Mouse (Mus musculus): Measurements from ENCODE around the gene Ccdc136.

Gene Ccdc136

DNA sequence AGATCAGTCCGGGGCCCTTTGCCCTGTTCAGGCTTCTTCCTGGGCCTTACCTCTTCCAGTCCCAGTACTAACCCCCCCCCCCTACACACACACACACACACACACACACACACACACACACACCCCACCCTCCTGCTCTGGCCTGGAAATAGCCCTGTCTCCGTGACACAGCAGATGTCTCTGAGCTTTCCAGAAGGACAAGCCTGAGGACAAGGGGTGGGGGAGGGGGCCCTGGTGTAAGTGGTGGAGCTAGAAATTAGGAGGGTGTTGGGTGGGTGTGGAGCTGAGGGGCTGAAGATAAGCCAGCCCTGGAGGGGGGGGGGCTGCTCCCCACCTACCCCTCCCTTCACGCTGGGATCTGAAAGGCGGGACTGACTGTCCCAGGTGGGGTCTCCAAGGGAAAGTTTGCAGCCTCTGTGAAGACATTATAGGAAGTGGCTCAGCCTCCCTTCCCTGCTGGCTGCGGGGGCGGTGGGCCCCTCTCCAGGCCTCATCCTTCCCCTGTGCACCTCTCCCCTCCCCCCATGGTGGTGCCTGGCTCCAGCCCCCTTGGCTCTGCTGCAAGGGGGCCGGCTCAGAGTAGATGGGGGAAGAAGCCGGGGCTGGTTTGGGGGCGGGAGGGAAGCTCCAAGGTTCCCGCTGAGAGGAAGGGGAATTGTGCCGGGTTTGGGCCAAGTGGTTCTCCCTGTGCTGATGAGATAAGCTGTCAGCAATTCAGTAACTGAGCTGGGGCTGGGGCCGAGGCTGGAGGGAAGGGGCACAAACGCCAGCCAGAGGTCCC lies 39.0 kb downstream of the Ccdc136 start:
- intact Hi-C loops (cut with DNase I) = no loop called here

DNA sequence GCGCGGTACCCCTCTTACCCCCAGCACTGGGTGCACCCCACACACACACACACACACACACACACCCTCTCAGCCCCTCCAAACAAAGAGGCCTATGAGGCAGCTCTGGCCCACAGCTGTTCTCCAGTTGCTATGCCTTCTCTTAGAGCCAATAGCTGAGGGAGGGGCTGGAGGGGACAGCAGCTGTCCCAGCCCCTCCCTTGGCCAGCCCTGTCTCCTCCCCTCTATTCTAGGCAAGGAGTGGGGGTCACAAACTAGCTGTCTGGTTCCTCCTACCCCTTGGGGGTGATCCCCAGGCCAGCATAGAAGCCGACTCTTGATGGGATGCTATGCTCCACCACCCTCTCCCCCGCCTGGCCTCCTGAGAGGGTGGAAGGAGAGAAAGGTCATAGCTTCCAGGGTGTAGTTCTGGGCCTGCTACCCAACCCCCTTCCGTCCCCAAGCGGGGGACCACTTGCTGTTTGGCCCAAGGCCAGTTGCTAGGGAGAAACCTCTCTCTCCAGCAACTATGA lies 39.9 kb downstream of the Ccdc136 start:
- intact Hi-C loops (cut with DNase I) = no loop called here

DNA sequence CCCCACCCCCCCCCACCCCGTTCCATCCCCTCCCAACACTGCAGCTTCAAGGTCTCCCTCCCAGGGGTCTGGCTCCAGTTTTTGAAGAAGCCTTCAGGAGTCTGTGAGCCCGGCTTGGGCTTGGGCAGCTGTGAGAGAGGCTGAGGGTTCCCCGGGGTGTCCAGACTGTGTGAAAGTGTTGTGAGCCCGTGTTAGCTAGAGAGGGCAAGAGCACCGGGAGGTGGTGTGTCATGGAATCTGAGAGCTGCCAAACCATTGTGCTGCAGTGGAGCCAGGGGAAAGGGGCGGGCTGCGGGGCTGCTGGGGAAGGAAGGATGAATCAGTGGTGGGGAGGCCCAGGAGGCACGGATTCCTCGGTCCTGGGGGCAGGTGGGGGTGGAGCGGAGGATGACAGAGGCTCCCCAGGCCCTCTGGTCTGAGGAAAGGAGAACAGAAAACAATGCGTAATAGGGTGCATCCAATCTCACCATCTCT lies 40.4 kb downstream of the Ccdc136 start:
- intact Hi-C loops (cut with DNase I) = no loop called here

DNA sequence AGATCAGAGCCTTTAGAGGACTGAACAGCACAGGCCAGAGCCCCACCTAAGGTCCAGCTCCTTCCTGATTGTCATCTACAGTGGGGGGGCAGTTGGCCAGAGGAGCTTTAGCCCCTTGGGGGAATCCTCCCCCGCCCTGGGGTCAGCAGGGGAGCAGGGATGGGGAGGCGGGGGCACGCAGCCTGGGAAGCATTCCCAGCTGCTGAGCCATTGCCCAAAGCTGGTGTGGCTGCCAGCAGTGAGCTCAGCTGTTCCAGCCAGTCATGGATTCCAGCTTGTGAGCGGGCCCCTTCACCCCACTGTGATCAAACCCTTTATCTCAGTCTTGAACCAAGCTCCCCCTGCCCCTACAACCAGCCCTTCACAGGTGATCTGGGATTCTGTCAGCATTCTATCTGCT lies 43.1 kb downstream of the Ccdc136 start:
- intact Hi-C loops (cut with DNase I) = no loop called here

DNA sequence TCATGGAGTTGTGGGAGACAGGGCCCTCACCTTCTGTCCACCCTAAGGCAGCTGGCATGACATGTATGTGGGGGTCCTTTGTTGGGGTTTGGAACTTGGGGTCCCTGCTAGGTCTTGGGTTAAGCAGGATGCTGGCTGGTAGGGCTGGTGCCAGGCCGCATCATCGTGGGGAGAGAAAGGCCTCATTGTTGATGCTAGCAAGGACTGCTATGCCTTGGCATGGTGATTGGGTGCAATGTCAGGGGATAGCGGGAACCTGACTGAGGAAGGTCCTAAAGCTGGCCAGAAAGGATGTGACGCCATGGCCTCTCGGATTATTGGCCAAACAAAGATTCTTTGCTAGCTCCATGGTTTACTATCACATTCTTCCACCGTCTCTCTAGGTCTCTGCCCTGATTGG lies 43.7 kb downstream of the Ccdc136 start:
- intact Hi-C loops (cut with DNase I) = loop anchor here (5.0 kb wide), 1 partner anchor 208 kb away; no protein-coding TSS in a partner anchor

DNA sequence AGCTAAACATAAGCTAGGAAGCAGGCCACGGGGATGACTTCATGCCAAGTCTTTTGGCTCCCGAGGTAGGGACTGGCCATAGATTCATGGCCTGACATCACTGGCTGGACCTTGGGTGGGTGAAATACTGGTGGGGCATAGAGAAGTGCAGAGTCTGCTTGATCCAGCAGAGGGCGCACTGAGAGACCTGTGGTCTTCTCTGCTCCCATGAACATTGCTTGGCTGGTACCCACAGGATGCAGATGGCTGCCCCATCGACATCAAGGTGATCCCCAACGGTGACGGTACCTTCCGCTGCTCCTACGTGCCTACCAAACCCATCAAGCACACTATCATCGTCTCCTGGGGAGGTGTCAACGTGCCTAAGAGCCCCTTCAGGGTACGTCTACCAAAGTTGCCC lies 48.7 kb downstream of the Ccdc136 start:
- intact Hi-C loops (cut with DNase I) = loop anchor here (5.0 kb wide), 1 partner anchor 203 kb away; no protein-coding TSS in a partner anchor

DNA sequence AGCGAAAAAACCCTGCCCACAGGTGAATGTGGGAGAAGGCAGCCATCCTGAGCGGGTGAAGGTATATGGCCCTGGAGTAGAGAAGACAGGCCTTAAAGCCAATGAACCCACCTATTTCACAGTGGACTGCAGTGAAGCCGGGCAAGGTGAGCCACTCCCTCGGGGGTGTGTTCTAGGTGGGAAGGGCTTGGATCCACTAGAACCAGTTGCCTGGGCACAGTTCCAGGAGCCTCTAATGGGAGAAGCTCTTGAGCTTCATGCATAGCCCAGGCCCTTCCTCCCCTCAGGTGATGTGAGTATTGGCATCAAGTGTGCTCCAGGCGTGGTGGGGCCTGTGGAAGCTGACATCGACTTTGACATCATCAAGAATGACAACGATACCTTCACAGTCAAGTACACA lies 49.2 kb downstream of the Ccdc136 start:
- intact Hi-C loops (cut with DNase I) = no loop called here

DNA sequence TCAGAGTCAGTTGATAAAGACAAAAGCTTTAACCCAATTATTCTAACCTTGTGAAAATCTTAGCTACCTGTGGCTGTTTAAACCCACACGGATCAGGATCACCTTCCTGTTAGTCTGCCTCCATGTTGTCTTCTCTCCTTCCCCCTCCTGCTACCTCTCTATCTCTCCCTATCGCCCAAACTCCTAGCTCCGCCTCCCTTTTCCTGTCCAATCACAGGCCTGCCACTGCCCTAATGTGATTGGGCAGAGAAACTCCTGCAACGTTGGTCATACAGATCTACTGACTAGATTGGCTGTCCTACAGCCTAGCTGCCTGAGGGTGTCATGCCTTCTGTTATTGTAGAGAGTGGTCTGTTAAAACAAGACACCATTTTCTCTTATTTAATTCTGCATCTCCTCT lies 53.7 kb downstream of the Ccdc136 start:
- intact Hi-C loops (cut with DNase I) = no loop called here

DNA sequence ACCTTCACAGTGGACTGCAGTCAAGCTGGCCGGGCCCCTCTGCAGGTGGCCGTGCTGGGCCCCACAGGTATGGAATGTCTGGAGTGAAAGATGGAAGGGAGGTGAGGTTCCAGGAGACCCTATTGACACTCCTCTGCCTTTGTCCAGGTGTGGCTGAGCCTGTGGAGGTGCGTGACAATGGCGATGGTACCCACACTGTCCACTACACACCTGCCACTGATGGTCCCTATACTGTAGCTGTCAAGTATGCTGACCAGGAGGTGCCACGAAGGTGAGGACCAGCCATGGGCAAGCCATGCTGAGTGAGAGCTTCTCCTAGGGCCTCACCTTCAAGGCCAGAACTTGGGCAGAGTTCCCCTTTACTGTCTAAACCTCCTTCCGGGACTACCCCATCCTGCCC lies 54.6 kb downstream of the Ccdc136 start:
- intact Hi-C loops (cut with DNase I) = no loop called here

DNA sequence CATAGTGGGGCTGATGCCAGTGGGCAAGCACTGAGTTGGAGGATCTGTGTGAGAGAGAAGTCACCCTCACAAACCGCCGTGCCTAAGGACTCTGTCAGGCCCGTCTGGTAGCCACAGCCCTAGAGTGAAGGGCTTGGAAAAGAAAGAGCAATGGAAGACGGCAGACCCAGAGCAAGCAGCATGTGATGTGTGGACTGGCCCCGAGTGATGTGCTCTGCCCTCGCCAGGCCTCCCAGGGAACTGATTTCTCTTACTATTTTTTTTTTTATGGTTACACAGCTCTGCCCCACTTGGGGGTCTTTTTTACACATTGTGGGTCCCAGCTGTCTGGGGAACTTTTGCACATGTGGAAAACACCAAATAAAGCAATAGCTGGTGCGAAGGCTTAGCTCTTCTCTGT lies 65.4 kb downstream of the Ccdc136 start:
- intact Hi-C loops (cut with DNase I) = no loop called here

DNA sequence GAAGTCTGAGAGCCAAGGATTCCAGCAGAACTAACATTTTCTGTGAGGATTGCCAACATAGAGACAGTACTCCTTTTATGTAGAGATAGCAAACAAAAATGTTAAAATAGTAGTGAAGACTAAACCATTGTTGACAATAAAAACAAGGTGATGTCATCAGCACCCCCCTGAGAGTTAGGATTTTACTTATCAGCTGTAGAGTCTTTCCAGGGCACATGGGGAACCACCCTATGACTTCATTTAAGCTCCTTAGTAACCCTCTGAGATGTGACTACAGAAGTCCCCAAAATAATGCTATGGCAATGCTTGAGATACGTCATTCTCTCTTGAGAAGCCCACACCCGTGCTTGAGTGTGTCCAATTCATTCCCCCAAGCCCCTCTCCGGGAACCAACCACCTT lies 67.3 kb downstream of the Ccdc136 start:
- intact Hi-C loops (cut with DNase I) = no loop called here

DNA sequence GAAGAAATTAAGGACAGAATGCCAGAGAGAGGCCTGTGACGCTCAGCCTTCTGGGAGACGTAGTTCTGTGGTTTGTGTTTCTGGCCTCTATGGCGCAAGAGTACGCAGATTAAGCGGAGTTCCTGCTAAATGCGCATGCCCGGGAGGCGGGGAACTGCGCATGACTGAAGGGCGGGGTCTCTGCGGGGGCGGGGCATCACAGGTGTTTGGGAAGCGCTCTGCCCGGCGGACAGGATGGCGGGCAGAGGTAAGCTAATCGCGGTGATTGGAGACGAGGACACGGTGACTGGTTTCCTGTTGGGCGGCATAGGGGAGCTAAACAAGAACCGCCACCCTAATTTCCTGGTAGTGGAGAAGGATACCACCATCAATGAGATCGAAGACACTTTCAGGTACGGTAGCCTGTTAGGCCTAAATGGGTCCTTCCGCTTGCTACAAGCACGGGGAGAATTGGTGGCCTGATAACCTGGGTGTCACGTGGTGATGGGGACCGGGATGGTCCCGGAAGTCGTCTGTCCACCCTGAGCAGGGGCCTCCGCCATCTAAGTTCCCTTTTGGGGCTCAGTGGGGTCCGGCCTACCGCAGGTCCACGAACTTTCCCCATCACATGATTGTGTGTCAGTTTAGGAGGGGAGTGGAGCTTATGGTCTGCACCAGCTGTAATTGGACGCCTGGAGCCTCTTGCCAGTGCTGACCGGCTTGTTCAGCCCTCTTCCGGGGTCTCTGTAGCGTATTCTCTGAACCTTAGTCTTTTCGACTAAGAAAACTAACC lies 71.7 kb downstream of the Ccdc136 start, which contains the start of gene Atp6v1f:
Gene Atp6v1f (plus strand): TSS at position 136 of the 772 bp plus-strand sequence.
- intact Hi-C loops (cut with DNase I) = no loop called here

DNA sequence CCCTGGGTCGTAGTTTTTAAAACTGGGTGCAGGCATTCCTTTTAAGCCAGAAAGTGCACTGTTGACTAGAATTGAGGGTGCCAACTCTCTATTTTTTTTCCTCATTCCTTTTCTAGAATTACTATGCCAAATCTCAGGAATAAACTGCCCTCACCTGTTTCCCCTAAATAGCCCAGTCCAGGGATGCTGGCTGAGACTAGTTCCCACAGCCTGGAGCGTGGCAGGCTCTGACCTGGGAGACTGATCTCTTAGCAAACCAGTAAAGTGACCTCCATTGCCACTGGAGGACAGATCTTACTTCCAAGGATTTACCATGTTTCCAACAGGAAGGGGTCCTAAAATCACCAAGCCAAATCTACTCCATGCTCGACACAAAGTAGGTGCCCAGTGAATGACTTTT lies 72.7 kb downstream of the Ccdc136 start:
- intact Hi-C loops (cut with DNase I) = no loop called here

DNA sequence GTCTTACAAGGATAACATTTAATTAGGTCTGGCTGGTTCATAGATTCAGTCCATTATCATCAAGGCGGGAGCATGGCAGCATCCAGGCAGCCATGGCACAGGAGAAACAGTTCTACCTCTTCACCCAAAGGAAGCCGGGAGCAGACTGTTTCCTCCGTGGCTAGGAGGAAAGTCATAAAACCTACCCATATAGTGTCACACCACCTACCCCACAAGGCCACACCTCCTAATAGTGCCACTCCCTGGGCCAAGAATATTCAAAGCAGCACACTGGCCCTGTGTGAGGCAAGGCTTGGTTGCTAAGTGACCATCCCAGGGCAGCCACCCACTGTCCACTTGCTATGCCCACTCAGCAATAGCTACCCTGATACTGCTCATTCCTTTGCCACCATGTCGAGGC lies 75.0 kb downstream of the Ccdc136 start, which contains the start of gene Atp6v1fnb:
Gene Atp6v1fnb (plus strand): TSS at position 301 of the 400 bp plus-strand sequence.
- intact Hi-C loops (cut with DNase I) = no loop called here

DNA sequence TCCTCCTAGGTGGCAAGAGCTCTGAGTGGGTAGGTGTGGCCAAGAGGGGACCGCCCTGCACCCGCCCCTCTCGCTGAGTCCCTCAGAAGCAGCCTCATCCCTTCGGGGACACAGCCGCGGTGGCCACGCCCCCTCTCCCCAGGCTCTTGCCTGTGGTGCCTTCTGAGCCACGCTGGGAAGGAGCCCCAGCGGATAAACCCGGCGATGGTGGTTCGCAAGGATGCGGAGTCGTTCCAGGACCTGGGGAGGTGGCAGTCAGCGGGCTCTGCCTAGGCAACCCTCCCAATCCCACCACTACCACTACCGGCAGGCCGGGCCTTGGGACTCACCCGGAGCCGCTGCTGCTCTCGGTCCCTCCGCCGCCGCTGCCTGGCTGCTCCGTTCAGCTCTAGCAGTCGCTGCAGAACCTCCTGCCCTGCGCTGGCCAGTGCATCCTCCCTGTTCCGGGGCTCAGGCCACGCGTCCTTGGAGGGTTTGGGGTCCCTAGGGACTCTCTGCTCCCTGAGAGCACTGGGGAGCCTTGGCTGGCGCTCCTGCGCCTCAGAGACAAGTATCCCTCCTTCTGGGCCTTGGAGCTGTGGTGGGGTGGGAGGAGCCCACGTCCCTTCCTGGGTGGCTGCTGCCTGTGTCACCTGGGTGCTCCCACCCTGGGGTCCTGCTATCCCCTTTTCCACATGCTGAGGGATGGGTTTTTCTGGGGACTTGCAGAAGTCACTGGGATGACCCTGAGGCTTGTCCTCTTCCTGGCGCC lies 78.0 kb downstream of the Ccdc136 start:
- intact Hi-C loops (cut with DNase I) = no loop called here

DNA sequence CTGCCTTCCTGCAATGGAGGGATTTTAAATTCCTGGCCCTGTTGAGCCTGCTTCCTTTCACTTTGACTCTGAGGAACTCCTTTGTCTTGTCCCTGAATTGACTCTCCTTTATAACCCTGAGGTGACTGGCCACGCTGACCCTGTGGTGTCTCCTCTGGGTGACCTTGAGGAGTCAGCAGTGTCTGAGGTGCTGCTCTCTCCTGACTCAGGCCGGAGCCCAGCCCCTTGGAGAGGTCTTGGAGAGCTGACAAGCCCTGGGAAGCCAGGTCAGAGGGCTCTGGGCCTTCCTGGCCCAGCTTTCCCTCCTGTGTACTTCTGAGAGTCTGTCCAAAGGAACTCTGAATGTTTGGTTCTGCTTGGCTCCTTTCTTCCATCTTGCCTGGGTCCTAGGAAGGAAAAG lies 78.6 kb downstream of the Ccdc136 start:
- intact Hi-C loops (cut with DNase I) = no loop called here

Small RNA genes within 50 kb of the gene (microRNA-seq; reads per million reads assigned to microRNA genes)
- gene Gm26220 (0.12 to 0.23 reads per million in 2 experiments), gene Gm44354 (0 reads per million in 2 experiments)

Data from adrenal gland (tissue).